Mouse (Mus musculus): ENCODE data around the gene Slc17a7. TPM values are rescaled to one million over a fixed set of nuclear protein-coding genes. Genes with fewer than 3 reads are reported as not detected.
"Not testable (repeated sequence)": the region's sequence is repeated elsewhere in the genome, so short reads cannot be mapped to it uniquely, and the experiment has no call there.

Gene Slc17a7
- total RNA-seq, 2 experiments from 2014 or later: 0.31 to 0.36 TPM

DNA sequence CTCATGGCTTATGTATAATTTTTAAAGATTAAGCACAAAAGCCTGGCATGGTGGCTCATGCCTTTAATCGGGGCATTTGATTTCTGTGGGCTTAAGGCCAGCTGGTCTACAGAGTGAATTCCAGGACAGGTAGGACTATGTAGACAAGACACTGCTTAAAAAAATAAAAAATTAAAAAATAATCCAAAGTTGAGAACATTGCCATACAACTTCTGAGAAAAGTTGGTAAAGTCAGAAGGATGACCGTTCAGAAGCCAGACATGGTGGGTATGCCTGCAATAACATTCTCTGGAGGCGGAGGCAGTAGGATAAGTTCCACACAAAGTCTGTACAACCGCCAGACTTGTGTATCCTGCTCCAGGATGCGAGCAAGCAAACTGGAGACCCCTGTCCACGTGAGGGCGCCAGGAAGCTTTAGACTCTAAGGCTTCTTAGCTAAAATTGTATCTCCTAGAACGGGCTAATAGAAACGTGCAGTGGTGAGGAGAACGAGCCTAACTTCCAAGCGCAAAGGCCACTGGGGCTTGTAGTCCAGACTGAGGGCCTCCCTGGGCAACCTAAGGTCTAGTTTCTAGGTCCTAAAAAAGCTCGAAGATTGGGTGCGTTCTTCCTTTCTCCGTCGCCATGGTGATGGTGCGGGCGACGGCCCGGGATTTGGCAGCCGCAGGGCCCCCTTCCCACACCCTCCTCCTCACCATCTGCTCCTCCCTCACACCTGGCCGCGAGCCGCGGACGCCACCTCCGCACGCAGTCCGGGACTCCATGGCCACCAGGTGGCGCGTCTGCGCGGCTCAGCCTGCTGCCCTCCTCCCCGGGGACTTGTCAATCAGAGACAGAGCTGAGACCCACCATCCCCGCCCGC, 1.9 kb upstream of the Slc17a7 start:
- Histone ChIP-seq H3K27ac (peak overlapping the region; percentile 60; the same call in 1 of the 2 replicates), H3K4me3 (peak overlapping the region; percentile 74)
- intact Hi-C loops (cut with DNase I): loop anchor here (1.0 to 2.0 kb wide), 2 partner anchors 36 to 137 kb away; no protein-coding TSS in a partner anchor
- peak; percentile 86 for TF ChIP-seq CTCF (IDR thresholded peaks at IDR 0.05)
- peak; percentile 94 for DNase-seq

DNA sequence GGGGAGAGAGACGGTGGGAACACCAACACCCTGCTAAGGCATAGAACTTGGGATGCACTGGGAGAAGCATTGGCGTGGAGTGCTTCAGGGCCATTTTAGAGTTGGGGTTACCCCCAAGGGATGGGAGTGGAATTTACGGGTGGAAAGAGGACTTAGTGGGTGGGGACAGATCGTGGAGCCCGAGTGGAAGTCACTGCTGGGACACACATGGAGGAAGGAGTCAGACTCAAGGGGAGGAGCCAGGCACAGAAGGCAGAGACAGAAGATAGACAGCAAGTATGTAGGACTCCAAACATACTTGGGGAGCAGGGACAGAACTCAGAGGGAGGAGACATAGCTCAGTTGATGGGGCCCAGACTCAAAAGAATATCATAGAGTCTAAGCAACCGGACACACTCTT, 1.2 kb upstream of the Slc17a7 start:
- Histone ChIP-seq H3K4me3 (peak overlapping the region; percentile 74), H3K27ac (no peak overlapping the region)
- intact Hi-C loops (cut with DNase I): loop anchor here (1.0 to 2.0 kb wide), 2 partner anchors 36 to 136 kb away; no protein-coding TSS in a partner anchor
- no peak for DNase-seq
- no peak for TF ChIP-seq CTCF (IDR thresholded peaks at IDR 0.05)

DNA sequence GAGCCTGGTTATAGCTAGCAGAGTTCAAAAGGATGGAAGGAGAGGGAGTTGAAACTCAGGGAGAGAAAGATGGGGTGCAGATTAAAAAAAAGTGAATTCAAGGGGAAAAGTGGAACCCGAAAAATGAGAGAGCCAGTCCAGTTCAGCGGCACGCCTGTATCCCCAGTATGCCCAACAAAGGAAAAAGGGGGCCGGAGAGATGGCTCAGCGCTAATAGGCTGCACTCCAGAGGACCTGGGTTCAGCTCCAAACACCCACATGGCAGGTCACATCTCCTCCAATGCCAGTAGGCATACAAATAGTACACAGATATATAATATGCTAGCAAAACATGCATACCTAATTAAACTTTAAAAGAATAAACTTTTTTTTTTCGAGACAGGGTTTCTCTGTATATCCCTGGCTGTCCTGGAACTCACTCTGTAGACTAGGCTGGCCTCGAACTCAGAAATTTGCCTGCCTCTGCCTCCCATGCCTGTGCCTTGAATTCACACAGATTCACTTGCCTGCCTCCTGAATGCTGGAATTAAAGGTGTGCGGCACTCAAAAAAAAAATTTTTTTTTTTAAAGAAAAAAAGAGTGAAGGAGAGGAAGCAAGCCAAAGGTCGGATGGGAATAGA, 643 bp upstream of the Slc17a7 start:
- no peak for TF ChIP-seq CTCF (IDR thresholded peaks at IDR 0.05)
- H3K27ac ChIP-seq: no peak overlapping the region
- no peak overlapping the region for H3K4me3 ChIP-seq
- DNase-seq: no peak
- intact Hi-C loops (cut with DNase I): loop anchor here (1.0 to 2.0 kb wide), 2 partner anchors 35 to 136 kb away; no protein-coding TSS in a partner anchor

DNA sequence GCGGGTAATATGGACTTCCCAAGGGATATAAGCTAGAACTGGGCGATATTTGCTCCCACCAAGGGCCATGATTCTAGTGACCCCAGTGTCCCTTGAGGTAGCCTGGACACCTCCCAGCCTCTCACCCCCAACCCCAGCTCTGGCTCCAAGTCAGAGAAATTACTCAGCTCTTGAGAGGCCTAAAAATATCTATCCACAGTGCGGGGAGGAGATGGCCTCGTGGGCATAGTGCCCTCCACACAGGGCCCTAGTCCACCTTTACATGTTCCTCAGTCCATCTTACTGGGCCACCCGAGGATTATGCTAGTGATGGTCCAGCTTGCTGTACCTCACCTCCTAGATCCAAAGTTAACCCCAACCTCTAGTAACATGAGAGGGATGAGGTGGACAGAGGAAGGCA, 1.1 kb downstream of the Slc17a7 start:
- no peak for TF ChIP-seq CTCF (IDR thresholded peaks at IDR 0.05)
- intact Hi-C loops (cut with DNase I): no loop called here
- DNase-seq: no peak
- Histone ChIP-seq H3K27ac (no peak overlapping the region), H3K4me3 (no peak overlapping the region)

DNA sequence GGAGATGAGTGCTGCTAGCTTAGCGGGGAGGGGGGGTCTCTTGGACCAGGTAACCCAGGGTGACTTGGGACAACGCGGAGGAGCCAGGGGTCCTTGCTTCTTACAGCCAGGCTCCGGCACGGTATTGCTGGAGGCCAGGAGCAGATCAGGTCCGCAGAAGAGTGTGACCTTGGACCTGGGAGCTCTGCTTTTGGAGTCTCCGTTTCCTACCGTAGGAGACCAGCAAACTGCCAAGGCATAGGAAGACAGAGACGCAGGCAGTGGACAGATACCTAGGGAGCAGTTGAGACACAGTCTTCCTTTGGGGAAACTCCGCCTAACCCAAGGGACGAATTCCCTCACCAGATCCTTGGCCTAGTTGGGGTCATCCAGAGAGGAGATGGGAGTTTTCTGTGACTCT, 2.0 kb downstream of the Slc17a7 start:
- H3K27ac ChIP-seq: no peak overlapping the region
- H3K4me3 ChIP-seq: no peak overlapping the region
- TF ChIP-seq CTCF (IDR thresholded peaks at IDR 0.05): no peak
- intact Hi-C loops (cut with DNase I): no loop called here
- no peak for DNase-seq

DNA sequence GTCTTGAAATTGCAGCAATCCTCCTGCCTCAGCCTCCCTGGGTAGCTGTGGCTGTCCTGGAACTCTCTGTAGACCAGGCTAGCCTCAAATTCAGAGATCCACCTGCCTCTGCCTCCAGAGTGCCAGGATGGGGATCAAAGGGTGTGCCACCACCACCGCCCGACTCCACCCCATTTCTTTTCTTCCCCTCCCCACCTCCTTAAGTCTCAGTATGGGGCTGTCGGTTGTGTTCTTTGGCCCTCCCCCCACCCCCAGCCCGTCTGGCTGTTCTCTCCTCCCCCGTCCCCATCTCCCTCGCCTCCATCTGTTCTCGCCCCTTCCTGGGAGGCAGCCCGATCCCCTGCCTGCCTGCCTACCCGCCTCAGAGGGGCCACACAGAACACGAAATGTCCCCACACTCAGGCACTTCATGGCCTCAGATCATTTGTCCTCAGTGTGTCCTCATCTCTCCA, 3.2 kb downstream of the Slc17a7 start:
- DNase-seq: no peak
- Histone ChIP-seq H3K27ac (no peak overlapping the region), H3K4me3 (no peak overlapping the region)
- no peak for TF ChIP-seq CTCF (IDR thresholded peaks at IDR 0.05)
- intact Hi-C loops (cut with DNase I): no loop called here

DNA sequence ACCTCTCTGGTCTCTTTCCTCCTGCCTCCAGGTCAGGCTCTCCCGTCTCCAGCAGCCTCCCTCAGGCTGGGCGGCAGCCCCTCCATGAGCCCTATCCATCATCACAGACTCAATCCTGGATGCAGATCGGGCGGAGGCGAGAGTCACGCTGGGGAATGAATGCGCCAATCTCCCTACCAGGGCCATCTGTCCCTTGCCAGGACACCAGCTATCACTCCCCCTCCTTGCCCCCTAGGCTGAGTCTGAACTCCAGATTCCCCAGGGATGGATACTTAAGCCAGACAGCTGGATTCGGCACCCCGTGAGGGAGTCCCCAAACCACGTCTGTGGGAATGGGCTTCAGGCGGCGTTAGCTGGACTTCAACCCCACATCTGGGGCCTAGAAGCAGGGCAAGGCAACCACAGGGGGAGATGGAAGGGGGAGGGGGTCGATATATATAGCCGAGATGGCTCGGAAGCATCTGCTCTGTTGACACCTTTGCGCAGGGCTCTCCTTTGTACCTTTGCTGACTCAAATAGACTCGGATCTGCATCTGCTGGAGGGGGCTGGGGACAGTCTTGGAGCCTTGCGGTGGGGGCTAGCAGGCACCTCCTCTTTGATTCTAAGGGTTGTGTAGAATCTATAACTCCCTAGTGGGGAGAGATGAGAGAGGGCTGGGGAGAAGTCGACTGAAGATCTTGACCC, 4.2 kb downstream of the Slc17a7 start:
- Histone ChIP-seq H3K27ac (no peak overlapping the region), H3K4me3 (no peak overlapping the region)
- DNase-seq: no peak
- intact Hi-C loops (cut with DNase I): no loop called here
- TF ChIP-seq CTCF (IDR thresholded peaks at IDR 0.05): no peak

DNA sequence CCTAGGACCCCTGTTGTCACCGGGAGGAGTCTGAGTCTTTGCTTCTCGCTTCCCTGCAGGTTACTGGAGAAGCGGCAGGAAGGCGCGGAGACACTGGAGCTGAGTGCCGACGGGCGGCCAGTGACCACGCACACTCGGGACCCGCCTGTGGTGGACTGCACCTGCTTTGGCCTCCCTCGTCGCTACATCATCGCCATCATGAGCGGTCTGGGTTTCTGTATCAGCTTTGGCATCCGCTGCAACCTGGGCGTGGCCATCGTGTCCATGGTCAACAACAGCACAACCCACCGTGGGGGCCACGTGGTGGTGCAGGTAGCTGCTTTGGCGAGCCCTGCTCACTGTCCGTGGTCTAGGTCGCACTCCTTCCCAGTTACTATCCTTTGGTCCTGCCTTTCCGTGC, 4.9 kb downstream of the Slc17a7 start:
- no peak for DNase-seq
- TF ChIP-seq CTCF (IDR thresholded peaks at IDR 0.05): no peak
- H3K4me3 ChIP-seq: 0 out of 2 replicates have a peak overlapping the region, but pooled peaks have one; percentile 7
- no peak overlapping the region for H3K27ac ChIP-seq
- intact Hi-C loops (cut with DNase I): no loop called here

DNA sequence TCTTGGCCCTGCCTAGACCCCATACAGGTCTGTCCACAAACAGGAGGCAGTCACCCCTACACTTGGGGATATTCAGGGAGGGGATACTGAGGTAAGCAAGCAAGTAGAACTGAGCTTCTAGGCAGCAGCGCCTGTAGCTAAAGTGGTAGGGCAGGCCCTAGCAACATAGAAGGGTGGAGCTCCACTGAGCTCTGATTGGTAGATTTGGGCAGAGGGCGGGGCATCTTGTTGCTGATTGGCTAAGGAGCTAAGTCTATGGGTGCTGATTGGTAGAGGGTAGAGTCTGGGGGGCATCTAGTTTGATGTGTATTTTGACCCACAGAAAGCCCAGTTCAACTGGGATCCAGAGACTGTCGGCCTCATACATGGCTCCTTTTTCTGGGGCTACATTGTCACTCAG, 5.7 kb downstream of the Slc17a7 start:
- intact Hi-C loops (cut with DNase I): no loop called here
- no peak for TF ChIP-seq CTCF (IDR thresholded peaks at IDR 0.05)
- Histone ChIP-seq H3K27ac (no peak overlapping the region), H3K4me3 (no peak overlapping the region)
- DNase-seq: no peak

DNA sequence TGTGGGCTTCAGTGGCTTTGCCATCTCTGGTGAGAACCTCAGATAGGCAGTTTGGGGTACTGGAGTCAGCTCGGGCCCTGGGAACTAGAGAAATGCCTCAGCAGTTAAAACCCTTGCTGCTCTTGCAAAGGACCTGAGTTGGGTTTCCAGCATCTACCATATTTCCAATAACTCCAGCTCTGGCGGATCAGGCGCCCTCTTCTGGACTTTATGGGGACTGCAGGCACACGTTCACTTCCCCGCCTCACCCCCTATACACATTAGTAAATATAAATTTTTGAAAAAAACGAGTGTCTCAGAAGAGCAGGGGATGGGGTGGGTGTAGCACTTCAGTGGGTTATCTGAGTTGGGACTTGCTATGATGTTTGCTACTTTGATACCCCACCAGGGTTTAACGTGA, 9.2 kb downstream of the Slc17a7 start:
- intact Hi-C loops (cut with DNase I): no loop called here
- H3K27ac ChIP-seq: no peak overlapping the region

DNA sequence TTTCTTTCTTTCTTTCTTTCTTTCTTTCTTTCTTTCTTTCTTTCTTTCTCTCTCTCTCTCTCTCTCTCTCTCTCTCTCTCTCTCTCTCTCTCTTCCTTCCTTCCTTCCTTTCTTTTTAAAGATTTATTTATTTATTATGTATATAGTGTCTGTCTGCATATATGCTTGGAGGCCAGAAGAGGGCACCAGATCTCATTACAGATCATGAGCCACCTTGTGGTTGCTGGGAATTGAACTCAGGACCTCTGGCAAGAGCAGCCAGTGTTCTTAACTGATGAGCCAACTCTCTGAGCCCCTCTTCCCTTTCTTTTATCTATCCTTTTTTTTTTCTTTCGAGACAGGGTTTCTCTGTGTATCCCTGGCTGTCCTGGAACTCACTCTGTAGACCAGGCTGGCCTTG, 10.0 kb downstream of the Slc17a7 start:
- H3K4me3 ChIP-seq; DNase-seq; intact Hi-C loops (cut with DNase I); H3K27ac ChIP-seq: not testable (repeated sequence)
- peak; percentile 50 for TF ChIP-seq CTCF (IDR thresholded peaks at IDR 0.05)

More for the DNA sequence above, 9.2 kb downstream of the Slc17a7 start:
- no peak overlapping the region for H3K4me3 ChIP-seq
- DNase-seq: no peak
- TF ChIP-seq CTCF (IDR thresholded peaks at IDR 0.05): peak; percentile 57

DNA sequence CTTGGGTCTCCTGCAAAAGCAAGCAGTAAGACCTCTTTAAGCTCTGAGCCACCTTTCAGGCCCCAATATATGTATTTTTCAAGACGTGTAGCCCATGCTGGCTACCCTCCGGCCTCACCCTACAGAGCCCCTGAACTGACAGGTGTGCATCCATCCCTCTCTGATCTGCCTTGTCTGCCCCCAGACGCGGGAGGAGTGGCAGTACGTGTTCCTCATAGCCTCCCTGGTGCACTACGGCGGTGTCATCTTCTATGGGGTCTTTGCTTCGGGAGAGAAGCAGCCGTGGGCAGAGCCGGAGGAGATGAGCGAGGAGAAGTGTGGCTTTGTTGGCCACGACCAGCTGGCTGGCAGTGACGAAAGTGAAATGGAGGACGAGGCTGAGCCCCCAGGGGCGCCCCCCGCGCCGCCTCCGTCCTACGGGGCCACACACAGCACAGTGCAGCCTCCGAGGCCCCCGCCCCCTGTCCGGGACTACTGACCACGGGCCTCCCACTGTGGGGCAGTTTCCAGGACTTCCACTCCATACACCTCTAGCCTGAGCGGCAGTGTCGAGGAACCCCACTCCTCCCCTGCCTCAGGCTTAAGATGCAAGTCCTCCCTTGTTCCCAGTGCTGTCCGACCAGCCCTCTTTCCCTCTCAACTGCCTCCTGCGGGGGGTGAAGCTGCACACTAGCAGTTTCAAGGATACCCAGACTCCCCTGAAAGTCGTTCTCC, 11.0 kb downstream of the Slc17a7 start:
- intact Hi-C loops (cut with DNase I): no loop called here
- no peak for DNase-seq
- no peak overlapping the region for H3K27ac ChIP-seq
- no peak for TF ChIP-seq CTCF (IDR thresholded peaks at IDR 0.05)
- no peak overlapping the region for H3K4me3 ChIP-seq
